Mouse (Mus musculus) liver, embryonic 11.5 days (tissue): Measurements from ENCODE around the gene Pex5l. TPM values are rescaled to one million over a fixed set of nuclear protein-coding genes. Genes with fewer than 3 reads are reported as not detected.

Source experiments
- ATAC-seq: fragments of 200-750 bp; cut with Nextera tagmentation; replicated peaks from 2 replicates; pipeline ENCODE4 v1.8.0; 2017; ENCODE audit warnings: moderate number of reproducible peaks, mild to moderate bottlenecking, moderate TSS enrichment, moderate library complexity; ENCODE audit not compliant: low FRiP score
- DNase-seq: peaks from one replicate; pipeline ENCODE4 v3.0.0-alpha.2; 2017; ENCODE audit warnings: low spot score
- H3K27ac ChIP-seq: fragments of 300-500 bp; sonication (generic); 2 replicates; pipeline ENCODE4 v1.5.1; 2014; ENCODE audit warnings: mild to moderate bottlenecking, low read depth, low read length, control low read depth
- H3K27me3 ChIP-seq: fragments of 300-500 bp; sonication (generic); replicated peaks from 2 replicates; pipeline ENCODE4 v1.6.1; 2014; ENCODE audit warnings: low read length, mixed read lengths; ENCODE audit not compliant: control insufficient read depth, insufficient read depth
- H3K36me3 ChIP-seq: fragments of 300-500 bp; sonication (generic); 2 replicates; pipeline ENCODE4 v1.6.1; 2014; ENCODE audit warnings: mild to moderate bottlenecking, low read length, moderate library complexity, mixed read lengths; ENCODE audit not compliant: control insufficient read depth, insufficient read depth
- H3K4me1 ChIP-seq: fragments of 300-500 bp; sonication (generic); replicated peaks from 2 replicates; pipeline ENCODE4 v1.6.1; 2014; ENCODE audit warnings: low read length, mixed read lengths; ENCODE audit not compliant: control insufficient read depth, insufficient read depth
- H3K4me2 ChIP-seq: fragments of 300-500 bp; sonication (generic); 2 replicates; pipeline ENCODE4 v1.6.1; 2014; ENCODE audit warnings: mild to moderate bottlenecking, control low read depth, moderate library complexity
- H3K4me3 ChIP-seq: fragments of 300-500 bp; sonication (generic); 2 replicates; pipeline ENCODE4 v1.5.1; 2014; ENCODE audit warnings: low read depth, low read length, control low read depth
- H3K9ac ChIP-seq: fragments of 300-500 bp; sonication (generic); 2 replicates; pipeline ENCODE4 v1.6.1; 2014; ENCODE audit warnings: low read depth, low read length, control low read depth
- H3K9me3 ChIP-seq: fragments of 300-500 bp; sonication (generic); 2 replicates; pipeline ENCODE4 v1.6.1; 2016; ENCODE audit warnings: low read length, inconsistent platforms, mixed read lengths; ENCODE audit not compliant: control insufficient read depth
- WGBS: fragments of 180-500 bp; shearing (Covaris S2); extraction: QIAGEN DNeasy Blood & Tissue Kit; methylation state at CpG from one replicate; pipeline ENCODE4 v1.1.7; 2014; 5-methylcytosine and 5-hydroxymethylcytosine counted together
- polyA plus RNA-seq: library from polyadenylated mRNA; unstranded; fragments of >200 nt; fragmentation: Nextera tagmentation; extraction: Ambion mirVana; gene quantifications from 2 replicates; pipeline ENCODE4 v1.2.1, GENCODE M21; 2014

Pex5l gene
- polyA plus RNA-seq, 1 experiment from 2014 or later, result 0.15 TPM

- 62% methylated on average over 5 of the region's 5 CpGs for WGBS
- DNase-seq (no peak), ATAC-seq (no peak)
- no peaks in the 10 kb centered on the region for H3K4me1 ChIP-seq
- no peaks in the 10 kb centered on the region for H3K27me3 ChIP-seq
- no peak overlapping the region for H3K4me2 ChIP-seq
- H3K27ac ChIP-seq, result no peak overlapping the region
- no peak overlapping the region for H3K9ac ChIP-seq
- H3K36me3 ChIP-seq, result no peaks in the 10 kb centered on the region
- no peak overlapping the region for H3K4me3 ChIP-seq
- no peaks in the 10 kb centered on the region for H3K9me3 ChIP-seq
Observed at GRCm38 (mm10) chr3:32987806-32988205, 155.2 kb downstream of the Pex5l start.

- WGBS, result 64% methylated on average over 3 of the region's 3 CpGs
- Histone ChIP-seq H3K4me3 (no peak overlapping the region), H3K4me1 (no peaks in the 10 kb centered on the region)
Observed at GRCm38 (mm10) chr3:32985141-32985540, 157.9 kb downstream of the Pex5l start.

GRCm38 (mm10) chr3:32979981-32980380, 163.1 kb downstream of the Pex5l start:
- Histone ChIP-seq H3K9me3 (no peaks in the 10 kb centered on the region), H3K4me2 (no peak overlapping the region), H3K9ac (no peak overlapping the region), H3K4me3 (no peak overlapping the region), H3K27ac (no peak overlapping the region), H3K4me1 (no peaks in the 10 kb centered on the region), H3K27me3 (no peaks in the 10 kb centered on the region), H3K36me3 (no peaks in the 10 kb centered on the region)
- DNase-seq (no peak), ATAC-seq (no peak)
- 66% methylated on average over 4 of the region's 4 CpGs for WGBS

More at GRCm38 (mm10) chr3:32985141-32985540, 157.9 kb downstream of the Pex5l start:
- H3K4me2 ChIP-seq, result no peak overlapping the region
- ATAC-seq, result no peak
- H3K9me3 ChIP-seq, result no peaks in the 10 kb centered on the region
- no peaks in the 10 kb centered on the region for H3K36me3 ChIP-seq
- DNase-seq, result no peak
- H3K9ac ChIP-seq, result no peak overlapping the region
- H3K27ac ChIP-seq, result no peak overlapping the region
- no peaks in the 10 kb centered on the region for H3K27me3 ChIP-seq

- no peak overlapping the region for H3K4me2 ChIP-seq
- no peaks in the 10 kb centered on the region for H3K4me1 ChIP-seq
- no peak overlapping the region for H3K27ac ChIP-seq
- DNase-seq, result no peak
- 71% methylated on average over 6 of the region's 6 CpGs for WGBS
- no peak overlapping the region for H3K4me3 ChIP-seq
- no peaks in the 10 kb centered on the region for H3K36me3 ChIP-seq
- H3K27me3 ChIP-seq, result no peaks in the 10 kb centered on the region
- H3K9me3 ChIP-seq, result no peaks in the 10 kb centered on the region
- no peak overlapping the region for H3K9ac ChIP-seq
- no peak for ATAC-seq
Observed at GRCm38 (mm10) chr3:32979238-32979637, 163.8 kb downstream of the Pex5l start.

GRCm38 (mm10) chr3:32970257-32970656, 172.8 kb downstream of the Pex5l start:
- no peaks in the 10 kb centered on the region for H3K27me3 ChIP-seq
- no peaks in the 10 kb centered on the region for H3K4me1 ChIP-seq
- no peak overlapping the region for H3K4me3 ChIP-seq
- no peak for DNase-seq
- H3K36me3 ChIP-seq, result no peaks in the 10 kb centered on the region
- no peak overlapping the region for H3K4me2 ChIP-seq
- no peaks in the 10 kb centered on the region for H3K9me3 ChIP-seq
- 78% methylated on average over 1 of the region's 1 CpGs for WGBS
- H3K9ac ChIP-seq, result no peak overlapping the region
- no peak for ATAC-seq
- H3K27ac ChIP-seq, result no peak overlapping the region

- no peaks in the 10 kb centered on the region for H3K27me3 ChIP-seq
- H3K9me3 ChIP-seq, result no peaks in the 10 kb centered on the region
- no peaks in the 10 kb centered on the region for H3K4me1 ChIP-seq
- no peak overlapping the region for H3K4me3 ChIP-seq
- H3K36me3 ChIP-seq, result no peaks in the 10 kb centered on the region
- H3K27ac ChIP-seq, result no peak overlapping the region
- no peak overlapping the region for H3K4me2 ChIP-seq
- no peak overlapping the region for H3K9ac ChIP-seq
- no peak for ATAC-seq
- 48% methylated on average over 1 of the region's 1 CpGs for WGBS
- no peak for DNase-seq
Observed at GRCm38 (mm10) chr3:32968671-32969425, 174.2 kb downstream of the Pex5l start.

- Histone ChIP-seq H3K9me3 (no peaks in the 10 kb centered on the region), H3K4me1 (no peaks in the 10 kb centered on the region), H3K27ac (no peak overlapping the region), H3K27me3 (no peaks in the 10 kb centered on the region), H3K4me2 (no peak overlapping the region), H3K4me3 (no peak overlapping the region), H3K36me3 (no peaks in the 10 kb centered on the region), H3K9ac (no peak overlapping the region)
- DNase-seq, result no peak
- no peak for ATAC-seq
- 2% methylated on average over 2 of the region's 2 CpGs for WGBS
Observed at GRCm38 (mm10) chr3:32965528-32965927, 177.5 kb downstream of the Pex5l start.

- no peaks in the 10 kb centered on the region for H3K9me3 ChIP-seq
- H3K9ac ChIP-seq, result no peak overlapping the region
- DNase-seq (no peak), ATAC-seq (no peak)
- no peaks in the 10 kb centered on the region for H3K4me1 ChIP-seq
- 79% methylated on average over 3 of the region's 3 CpGs for WGBS
- no peak overlapping the region for H3K27ac ChIP-seq
- H3K4me2 ChIP-seq, result no peak overlapping the region
- no peaks in the 10 kb centered on the region for H3K27me3 ChIP-seq
- no peaks in the 10 kb centered on the region for H3K36me3 ChIP-seq
- no peak overlapping the region for H3K4me3 ChIP-seq
Observed at GRCm38 (mm10) chr3:32961494-32961893, 181.6 kb downstream of the Pex5l start.

- H3K9me3 ChIP-seq, result no peaks in the 10 kb centered on the region
- no peak for DNase-seq
- no peaks in the 10 kb centered on the region for H3K4me1 ChIP-seq
- H3K9ac ChIP-seq, result no peak overlapping the region
- H3K4me3 ChIP-seq, result no peak overlapping the region
- no peak for ATAC-seq
- 18% methylated on average over 1 of the region's 1 CpGs for WGBS
- no peak overlapping the region for H3K4me2 ChIP-seq
- H3K36me3 ChIP-seq, result no peaks in the 10 kb centered on the region
- no peaks in the 10 kb centered on the region for H3K27me3 ChIP-seq
- H3K27ac ChIP-seq, result no peak overlapping the region
Observed at GRCm38 (mm10) chr3:32951382-32951781, 191.7 kb downstream of the Pex5l start.
